Mouse (Mus musculus): ENCODE measurements around the gene Dtx1.

GRCm38 (mm10) chr5:120670132-120670531 is 41.6 kb downstream of the Dtx1 start:
- TF ChIP-seq POLR2A (IDR thresholded peaks at IDR 0.05; ENCODE audit: control insufficient read depth in 1 of 2, insufficient read depth in 1 of 2, low read depth in 1 of 2, low read length in 2 of 2, poor library complexity in 1 of 2) (no peak), CTCF (IDR thresholded peaks at IDR 0.05 in 2 of 3, conservative IDR thresholded peaks at IDR 0.05 in 1 of 3; ENCODE audit: control insufficient read depth in 1 of 3, insufficient read depth in 1 of 3, low read depth in 2 of 3, low read length in 3 of 3, poor library complexity in 1 of 3, severe bottlenecking in 1 of 3) (no peak), TBP (IDR thresholded peaks at IDR 0.05; ENCODE audit: low read depth, low read length) (no peak)

All from MEL (cell line).